Mouse (Mus musculus) right cerebral cortex, postnatal 36 days (tissue): ENCODE results near the gene Mfsd10.
"Not testable (repeated sequence)": the region's sequence is repeated elsewhere in the genome, so short reads cannot be mapped to it uniquely, and the experiment has no call there.

ENCODE experiments used
- DNase-seq, 2 experiments: peaks; one replicate each; pipeline ENCODE4 v3.0.0; 2022; ENCODE audit warnings: low spot score in 2 of 2, mixed read lengths in 1 of 2

Mfsd10 gene

DNA sequence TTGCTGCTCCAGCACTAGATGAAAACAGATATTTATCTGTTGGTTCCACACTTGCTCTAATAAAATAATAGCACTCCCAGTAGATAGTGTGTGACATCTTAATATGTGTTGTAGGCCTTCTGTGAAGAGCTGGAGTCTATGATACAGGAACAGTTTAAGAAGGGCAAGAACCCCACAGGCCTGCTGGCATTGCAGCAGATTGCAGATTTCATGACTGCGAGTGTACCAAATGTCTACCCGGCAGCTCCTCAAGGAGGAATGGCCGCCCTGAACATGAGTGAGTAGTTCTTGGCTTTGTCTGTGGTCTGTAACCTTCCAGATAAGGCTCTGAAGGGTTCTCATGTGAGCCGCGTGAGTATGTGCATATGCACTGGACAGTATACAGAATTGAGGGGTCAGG lies 32.4 kb downstream of the Mfsd10 start:
- no peak for DNase-seq

DNA sequence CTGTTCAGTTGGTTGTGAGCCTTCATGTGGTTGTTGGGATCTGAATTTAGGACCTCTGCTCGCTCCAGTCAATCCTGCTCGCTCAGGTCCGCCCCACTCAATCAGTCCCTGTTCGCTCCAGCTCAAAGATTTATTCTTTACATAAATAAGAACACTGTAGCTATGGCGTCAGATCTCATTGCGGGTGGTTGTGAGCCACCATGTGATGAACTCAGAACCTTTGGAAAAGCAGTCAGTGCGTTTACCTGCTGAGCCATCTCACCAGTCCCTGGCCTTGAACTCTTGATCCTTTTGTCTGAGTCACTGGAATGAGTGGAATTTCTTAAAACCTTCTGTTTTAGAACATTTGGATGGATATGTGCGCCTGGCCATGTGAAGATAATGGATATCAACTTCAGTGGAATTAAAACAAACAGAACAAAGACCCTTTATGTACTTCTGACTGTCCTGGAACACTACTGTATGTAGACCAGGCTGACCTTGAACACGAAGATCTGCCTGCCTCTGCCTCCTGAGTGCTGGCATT lies 43.7 kb downstream of the Mfsd10 start:
- DNase-seq = no peak

- DNase-seq = no peak
These were observed 44.3 kb downstream of the Mfsd10 start for GRCm38 (mm10) chr5:34592666-34593065.

- DNase-seq = not testable (repeated sequence)
These were observed 44.8 kb downstream of the Mfsd10 start for GRCm38 (mm10) chr5:34592224-34592623.

- DNase-seq = no peak
These were observed 45.5 kb downstream of the Mfsd10 start for GRCm38 (mm10) chr5:34591388-34592004.

GRCm38 (mm10) chr5:34590702-34591101 lies 46.3 kb downstream of the Mfsd10 start:
- DNase-seq = no peak

- no peak for DNase-seq
These were observed 47.0 kb downstream of the Mfsd10 start for GRCm38 (mm10) chr5:34590059-34590458.

DNA sequence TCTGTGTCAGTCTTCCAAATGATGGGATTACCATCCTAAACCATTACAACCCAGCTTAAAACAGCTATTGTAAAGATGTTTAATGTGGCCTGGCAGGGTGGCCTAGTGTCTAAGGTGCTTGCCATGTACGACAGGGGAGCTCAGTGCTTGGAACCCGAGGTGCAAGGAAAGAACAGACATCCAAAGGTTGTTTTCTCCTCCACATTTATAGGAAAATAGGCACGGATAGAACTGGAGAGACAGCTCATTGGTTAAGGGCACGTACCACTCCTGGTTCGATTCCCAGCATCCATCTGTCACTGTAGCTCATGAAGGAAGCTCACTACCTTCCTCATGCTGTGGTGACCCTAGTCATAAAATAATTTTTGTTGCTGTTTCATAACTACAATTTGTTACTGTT lies 49.1 kb downstream of the Mfsd10 start:
- no peak for DNase-seq

GRCm38 (mm10) chr5:34585216-34585615 lies 51.8 kb downstream of the Mfsd10 start:
- DNase-seq = no peak
